8 mouse cellular contexts compared by ENCODE assay signal in genomic region chr3:118434847-118435246, GRCm38 (mm10).
DNase-seq lines count a peak whose midpoint lies in the region; ATAC-seq and TF ChIP-seq lines count a peak whose summit lies in the region.

No protein-coding gene starts in this region.

- no peak for DNase-seq in kidney, postnatal 0 days (ENCODE audit: low spot score)
- no peak for DNase-seq in kidney, postnatal 10 days
- no peak for DNase-seq in embryonic facial prominence, embryonic 11.5 days (ENCODE audit: low spot score)
- DNase-seq in midbrain, postnatal 0 days (ENCODE audit: low spot score) = no peak
- DNase-seq in urinary bladder, postnatal 25 days (ENCODE audit: low spot score) = no peak
- DNase-seq in gastrocnemius, postnatal 36 days = no peak

- H3K9ac ChIP-seq in kidney, postnatal 0 days (ENCODE audit: low read depth, low read length) = no peak overlapping the region
- H3K9ac ChIP-seq in embryonic facial prominence, embryonic 11.5 days (replicated peaks; ENCODE audit: low read length) = no peak overlapping the region
- H3K9ac ChIP-seq in hindbrain, embryonic 12.5 days = peak overlapping the region; percentile 61
- peak overlapping the region; percentile 62 for H3K9ac ChIP-seq in midbrain, postnatal 0 days (replicated peaks; ENCODE audit: low read length, poor library complexity, severe bottlenecking)

- intact Hi-C loops in gastrocnemius, postnatal 36 days (cut with DNase I) = no loop called here

- ATAC-seq in kidney, postnatal 0 days (replicated peaks; ENCODE audit: low FRiP score, low read depth) = no peak
- ATAC-seq in embryonic facial prominence, embryonic 11.5 days (replicated peaks; ENCODE audit: insufficient number of reproducible peaks, low FRiP score, low TSS enrichment, low read depth) = no peak
- ATAC-seq in hindbrain, embryonic 12.5 days (ENCODE audit: low FRiP score) = no peak
- ATAC-seq in midbrain, postnatal 0 days (ENCODE audit: low FRiP score) = no peak
- no peak for ATAC-seq in erythroblast, adult 5-6 weeks (replicated peaks; ENCODE audit: low FRiP score, poor library complexity, severe bottlenecking)

- 0 out of 2 replicates have a peak overlapping the region, but pooled peaks have one; percentile 2 for H3K4me3 ChIP-seq in kidney, postnatal 0 days (replicated peaks; ENCODE audit: low read depth, low read length)
- H3K4me3 ChIP-seq in embryonic facial prominence, embryonic 11.5 days (ENCODE audit: low read depth, low read length) = peak overlapping the region; percentile 35
- peak overlapping the region; percentile 47 for H3K4me3 ChIP-seq in hindbrain, embryonic 12.5 days
- H3K4me3 ChIP-seq in midbrain, postnatal 0 days (ENCODE audit: low read depth, low read length) = peak overlapping the region; percentile 64

- no peak overlapping the region for H3K27ac ChIP-seq in kidney, postnatal 0 days
- H3K27ac ChIP-seq in embryonic facial prominence, embryonic 11.5 days (replicated peaks; ENCODE audit: low read depth, low read length) = no peak overlapping the region
- H3K27ac ChIP-seq in hindbrain, embryonic 12.5 days = 0 out of 2 replicates have a peak overlapping the region, but pooled peaks have one; percentile 23
- peak overlapping the region; percentile 32; the same call in 1 of the 2 replicates for H3K27ac ChIP-seq in midbrain, postnatal 0 days (ENCODE audit: low read depth, low read length)

- peaks cover 10% of the 10 kb centered on the region for H3K4me1 ChIP-seq in kidney, postnatal 0 days (replicated peaks; ENCODE audit: insufficient read depth, low read length)
- H3K4me1 ChIP-seq in embryonic facial prominence, embryonic 11.5 days (ENCODE audit: control insufficient read depth, insufficient read depth, low read length) = no peaks in the 10 kb centered on the region; the same call in 1 of the 2 replicates
- peaks cover 18% of the 10 kb centered on the region for H3K4me1 ChIP-seq in hindbrain, embryonic 12.5 days
- peaks cover 4% of the 10 kb centered on the region; the same call in 1 of the 2 replicates for H3K4me1 ChIP-seq in midbrain, postnatal 0 days (ENCODE audit: insufficient read depth, low read length)

- H3K27me3 ChIP-seq in kidney, postnatal 0 days (ENCODE audit: insufficient read depth, low read length) = peaks cover 36% of the 10 kb centered on the region
- peaks cover 6% of the 10 kb centered on the region; the same call in 1 of the 2 replicates for H3K27me3 ChIP-seq in embryonic facial prominence, embryonic 11.5 days (ENCODE audit: control insufficient read depth, insufficient read depth, low read length)
- peaks cover 22% of the 10 kb centered on the region for H3K27me3 ChIP-seq in hindbrain, embryonic 12.5 days
- no peaks in the 10 kb centered on the region for H3K27me3 ChIP-seq in midbrain, postnatal 0 days (ENCODE audit: insufficient read depth, low read length)

- H3K4me2 ChIP-seq in kidney, postnatal 0 days (ENCODE audit: low read length) = no peak overlapping the region
- peak overlapping the region; percentile 69 for H3K4me2 ChIP-seq in embryonic facial prominence, embryonic 11.5 days (ENCODE audit: low read depth, low read length)
- H3K4me2 ChIP-seq in hindbrain, embryonic 12.5 days (replicated peaks) = peak overlapping the region; percentile 96
- H3K4me2 ChIP-seq in midbrain, postnatal 0 days (ENCODE audit: low read depth, low read length, poor library complexity, severe bottlenecking) = peak overlapping the region; percentile 89

- H3K9me3 ChIP-seq in kidney, postnatal 0 days (replicated peaks; ENCODE audit: low read length) = no peaks in the 10 kb centered on the region
- no peaks in the 10 kb centered on the region for H3K9me3 ChIP-seq in embryonic facial prominence, embryonic 11.5 days (replicated peaks; ENCODE audit: control insufficient read depth, low read length)
- H3K9me3 ChIP-seq in hindbrain, embryonic 12.5 days (replicated peaks) = no peaks in the 10 kb centered on the region
- H3K9me3 ChIP-seq in midbrain, postnatal 0 days (ENCODE audit: low read length) = no peaks in the 10 kb centered on the region

- under 1% methylated on average over 13 of the region's 13 CpGs for WGBS in kidney, postnatal 0 days
- 2% methylated on average over 13 of the region's 13 CpGs for WGBS in embryonic facial prominence, embryonic 11.5 days
- 2% methylated on average over 13 of the region's 13 CpGs for WGBS in hindbrain, embryonic 12.5 days
- WGBS in midbrain, postnatal 0 days = 2% methylated on average over 13 of the region's 13 CpGs

- TF ChIP-seq CTCF in kidney, postnatal 0 days (IDR thresholded peaks at IDR 0.05; ENCODE audit: low read depth) = no peak
- TF ChIP-seq CTCF in midbrain, postnatal 0 days (IDR thresholded peaks at IDR 0.05) = no peak

- no peaks in the 10 kb centered on the region for H3K36me3 ChIP-seq in kidney, postnatal 0 days (ENCODE audit: insufficient read depth, low read length)
- no peaks in the 10 kb centered on the region for H3K36me3 ChIP-seq in embryonic facial prominence, embryonic 11.5 days (replicated peaks; ENCODE audit: control insufficient read depth, insufficient read depth, low read depth, low read length)
- H3K36me3 ChIP-seq in hindbrain, embryonic 12.5 days = no peaks in the 10 kb centered on the region
- H3K36me3 ChIP-seq in midbrain, postnatal 0 days (ENCODE audit: insufficient read depth, low read length) = no peaks in the 10 kb centered on the region

Comparison
In these comparisons a context has a peak if more than half of its experiments do, and no peak if none do; other contexts are left out.
1. H3K27ac ChIP-seq: peak in hindbrain, embryonic 12.5 days (single experiment) and midbrain, postnatal 0 days (single experiment); none in kidney, postnatal 0 days (single experiment) and embryonic facial prominence, embryonic 11.5 days (single experiment).
2. H3K4me3 ChIP-seq: peak in every context shown above with its lines; median percentile 64 in midbrain, postnatal 0 days; 47 in hindbrain, embryonic 12.5 days; 35 in embryonic facial prominence, embryonic 11.5 days; 2 in kidney, postnatal 0 days.
3. H3K9ac ChIP-seq: peak in hindbrain, embryonic 12.5 days (single experiment) and midbrain, postnatal 0 days (single experiment); none in kidney, postnatal 0 days (single experiment) and embryonic facial prominence, embryonic 11.5 days (single experiment).